Mouse (Mus musculus) monocyte, adult 5-6 weeks (primary cell): Measurements from ENCODE around the gene Sdccag8. TPM values are rescaled to one million over a fixed set of nuclear protein-coding genes. Genes with fewer than 3 reads are reported as not detected.
A peak's percentile ranks its signal among the peaks of the same experiment; 100 is the strongest.

Source experiments
- ATAC-seq: fragments of 153-309, 156-312 bp; replicated peaks from 2 replicates; pipeline ENCODE4 v1.8.0; 2017; ENCODE audit warnings: mild to moderate bottlenecking; ENCODE audit not compliant: low TSS enrichment, insufficient number of reproducible peaks, severe bottlenecking, poor library complexity, low FRiP score
- total RNA-seq: library from RNA; stranded (forward); fragments of 200-1000, 200-491, 200-594 nt; gene quantifications from 3 replicates; pipeline ENCODE4 v1.2.3, GENCODE M21; 2017

Gene Sdccag8
- total RNA-seq, 1 experiment from 2014 or later, result 78.7 TPM

GRCm38 (mm10) chr1:176993141-176994010 lies 178.9 kb downstream of the Sdccag8 start:
- ATAC-seq, result peak; percentile 33; the same call in 1 of the 2 replicates

GRCm38 (mm10) chr1:176994087-176994486 lies 179.6 kb downstream of the Sdccag8 start:
- ATAC-seq, result no peak

DNA sequence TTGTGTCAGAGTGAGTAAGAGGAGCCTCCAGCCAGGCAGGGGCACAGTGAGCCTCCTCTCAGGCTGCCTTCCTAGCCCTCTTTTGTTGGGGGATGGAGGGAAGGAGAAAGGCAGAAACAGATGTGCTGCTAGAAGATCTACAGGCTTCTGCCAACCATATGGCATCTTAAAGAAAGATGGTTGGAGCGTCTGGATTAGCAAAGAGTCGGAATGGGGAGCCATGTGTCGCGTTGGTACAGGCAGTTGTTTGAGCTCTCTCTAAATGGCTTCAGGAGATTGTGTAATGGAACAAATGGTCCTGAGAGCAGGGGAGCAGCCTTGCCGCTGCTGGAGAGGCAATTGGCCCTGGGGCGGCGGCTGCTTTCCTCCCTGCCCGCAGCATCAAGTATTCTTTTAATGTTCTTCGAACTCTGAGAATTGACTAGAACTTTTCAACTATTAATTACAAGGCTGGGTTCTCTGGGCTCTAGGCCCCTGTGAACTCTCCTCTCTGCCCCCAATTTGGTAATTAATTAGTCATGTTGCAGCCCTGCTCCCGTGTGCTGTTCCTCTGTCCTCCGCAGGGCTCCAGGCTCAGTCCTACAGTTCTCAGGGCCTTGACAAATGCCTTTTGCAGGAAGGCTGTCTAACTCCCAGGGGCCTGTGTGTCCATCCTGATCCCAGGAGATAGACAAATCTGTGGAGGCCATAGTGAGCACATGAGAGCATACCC lies 180.4 kb downstream of the Sdccag8 start:
- ATAC-seq, result no peak

- ATAC-seq, result no peak
These were observed 180.9 kb downstream of the Sdccag8 start for GRCm38 (mm10) chr1:176995419-176995775.

DNA sequence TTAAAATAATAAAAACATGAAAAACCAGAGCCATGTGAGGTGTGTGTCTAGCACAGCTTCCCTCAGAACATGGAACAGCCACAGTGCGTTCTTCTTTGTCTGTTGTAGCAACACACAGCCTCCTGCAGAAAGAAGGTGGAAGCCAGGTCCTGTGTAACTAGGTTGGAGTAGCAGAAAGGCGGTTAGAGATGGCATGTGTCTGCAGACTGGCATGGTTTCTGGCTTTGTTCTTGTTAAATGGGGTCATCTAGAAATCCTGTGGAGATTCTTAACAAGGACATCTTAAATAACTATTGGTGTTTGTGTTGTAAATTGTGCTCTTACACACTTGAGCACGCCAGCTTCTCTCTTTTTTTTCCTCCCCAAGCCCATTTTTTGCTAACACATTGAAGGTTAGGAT lies 181.7 kb downstream of the Sdccag8 start:
- ATAC-seq, result no peak

DNA sequence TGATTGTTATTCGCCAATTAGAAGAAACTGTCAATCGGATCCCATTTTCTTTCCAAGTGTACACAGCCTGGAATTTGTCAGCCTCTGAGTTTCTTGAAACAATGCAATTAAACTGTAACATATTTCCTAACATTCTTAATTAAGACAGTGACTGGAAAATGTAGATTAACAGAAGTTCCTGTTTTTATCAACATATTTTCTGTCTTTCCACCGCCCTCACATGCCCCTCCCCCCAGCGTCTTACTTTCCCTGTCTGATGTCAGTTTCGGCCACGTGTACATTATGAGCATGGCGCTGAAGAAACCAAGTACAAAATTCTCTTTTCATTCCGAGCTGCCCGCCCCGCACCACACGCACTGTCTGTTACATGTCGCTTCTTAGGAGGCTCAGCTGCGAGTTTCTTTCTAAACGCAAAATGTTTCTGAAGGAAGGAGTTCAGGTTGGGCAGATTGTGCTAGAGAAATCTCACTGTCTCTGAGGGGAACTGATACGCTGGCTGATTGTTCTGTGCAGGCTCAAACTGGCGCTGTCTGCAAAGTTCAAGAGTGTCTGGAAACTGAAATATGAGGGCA lies 182.3 kb downstream of the Sdccag8 start:
- ATAC-seq, result peak; percentile 38; the same call in 1 of the 2 replicates

DNA sequence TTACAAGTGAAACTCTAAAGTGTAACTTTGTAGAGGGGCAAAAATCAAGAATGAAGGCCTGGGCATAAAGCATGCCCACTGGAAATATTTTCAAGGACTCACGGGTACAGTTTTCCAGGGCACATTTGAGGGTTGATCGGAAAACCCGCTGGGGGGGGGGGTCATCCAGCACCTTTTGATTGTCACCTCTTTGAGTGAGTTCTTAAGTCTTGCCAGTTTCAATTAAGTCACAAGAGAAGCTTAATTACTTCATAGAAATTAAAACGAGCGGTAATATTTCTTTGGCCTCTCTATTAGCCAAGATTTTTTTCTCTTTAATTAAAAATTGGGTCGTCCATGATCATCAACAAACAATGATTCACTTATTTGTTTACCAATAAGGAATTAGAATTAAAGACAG lies 182.8 kb downstream of the Sdccag8 start:
- no peak for ATAC-seq

DNA sequence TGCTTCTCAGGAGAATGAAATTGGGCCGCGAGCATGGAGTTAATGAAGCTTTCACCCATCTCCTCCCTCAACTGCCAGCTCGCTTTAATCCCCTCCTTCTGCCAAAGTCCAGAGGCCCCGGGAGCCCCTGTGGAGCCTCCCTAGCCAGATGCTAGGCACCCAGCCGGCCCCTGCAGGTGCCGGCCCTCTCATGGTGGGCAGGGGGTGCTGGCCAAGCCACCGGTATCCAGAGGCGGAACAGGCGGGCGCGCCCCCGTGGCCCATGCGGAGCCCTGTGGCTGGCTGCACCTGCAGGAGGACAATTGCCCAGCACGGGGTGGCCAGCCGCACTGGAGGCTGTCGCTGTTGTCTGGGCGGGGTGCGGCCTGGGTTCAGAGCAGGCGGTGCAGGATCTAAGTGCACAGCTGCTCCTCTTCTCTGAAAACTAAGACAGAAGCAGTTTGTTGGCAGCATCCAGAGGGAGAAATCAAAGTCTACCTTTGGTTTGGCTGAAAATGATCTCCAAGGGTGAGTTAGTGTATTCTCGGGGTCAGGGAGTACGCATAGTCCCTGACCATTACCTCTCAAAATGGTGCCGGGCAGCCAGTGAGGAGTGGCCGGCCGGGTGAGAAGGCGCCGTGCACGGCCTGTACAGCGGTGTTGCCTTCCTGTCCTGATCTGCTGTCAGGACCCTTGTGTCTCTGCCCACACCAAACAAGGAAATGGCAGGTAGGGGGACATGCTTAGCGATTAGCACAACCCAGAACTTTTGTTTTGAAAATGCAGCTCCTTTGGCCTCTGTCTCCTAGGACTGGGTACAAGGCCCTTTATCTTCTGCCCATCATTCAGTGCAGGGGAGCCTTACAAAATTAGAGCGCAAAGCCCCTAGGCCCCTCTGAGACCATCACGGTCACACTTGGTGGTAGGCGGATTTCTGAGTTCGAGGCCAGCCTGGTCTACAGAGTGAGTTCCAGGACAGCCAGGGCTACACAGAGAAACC lies 183.5 kb downstream of the Sdccag8 start:
- no peak for ATAC-seq

DNA sequence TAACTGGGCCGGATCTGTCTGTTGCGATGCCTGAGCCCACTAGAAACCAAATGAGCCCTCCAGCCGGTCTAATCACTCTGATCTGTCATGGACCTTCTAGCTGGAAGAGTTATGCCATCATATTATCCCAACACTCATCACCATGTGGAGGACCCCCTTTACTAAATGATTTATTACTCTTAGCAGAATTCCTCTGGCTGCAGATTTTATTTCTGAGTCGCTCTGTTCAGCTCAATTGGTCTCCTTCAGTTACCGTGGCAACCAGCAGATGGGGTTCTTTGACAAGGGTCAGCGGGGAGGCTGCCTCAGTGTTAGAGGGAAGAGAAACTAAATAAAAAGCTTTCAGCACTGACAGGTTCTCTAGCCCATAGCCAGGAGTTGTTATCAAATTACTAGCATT lies 184.6 kb downstream of the Sdccag8 start:
- ATAC-seq, result no peak

GRCm38 (mm10) chr1:177002951-177003350 lies 188.5 kb downstream of the Sdccag8 start:
- ATAC-seq, result no peak

DNA sequence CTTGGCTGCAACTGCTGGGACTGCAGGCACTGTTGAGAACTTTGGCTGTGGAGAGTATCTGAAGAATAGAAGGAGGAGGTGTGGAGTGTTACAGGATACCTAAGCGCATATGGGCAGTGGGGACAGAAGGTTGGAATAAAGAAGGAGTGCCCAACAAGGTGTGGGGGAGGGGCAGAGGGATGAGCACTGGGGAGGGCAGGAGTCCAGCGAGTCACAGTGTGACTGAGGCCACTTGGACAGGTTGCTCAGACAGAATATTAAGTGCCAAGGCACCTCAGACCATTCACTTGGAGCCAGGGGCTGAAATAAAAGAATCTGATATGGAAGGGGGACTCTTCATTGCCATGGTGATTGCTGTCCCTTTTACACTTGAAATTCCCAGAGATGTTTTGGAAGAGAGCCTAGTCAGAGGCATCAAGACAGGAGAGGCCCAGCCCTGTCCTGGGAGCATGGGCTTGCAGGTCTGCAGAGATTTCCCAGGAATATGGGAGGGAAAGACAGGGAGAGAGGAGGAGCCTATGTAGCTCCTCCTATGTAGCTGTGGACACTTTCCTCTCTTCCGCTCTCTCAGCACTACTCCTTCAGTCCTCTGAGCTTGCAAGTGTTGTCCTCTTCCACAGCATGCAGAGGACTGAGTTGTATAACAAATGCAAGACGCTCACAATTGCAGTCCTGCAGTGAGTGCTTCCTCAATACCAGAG lies 189.7 kb downstream of the Sdccag8 start:
- no peak for ATAC-seq

GRCm38 (mm10) chr1:177007405-177007804 lies 192.9 kb downstream of the Sdccag8 start:
- ATAC-seq, result no peak

GRCm38 (mm10) chr1:177008777-177009176 lies 194.3 kb downstream of the Sdccag8 start:
- ATAC-seq, result 0 out of 2 replicates have a peak, but pooled peaks have one; percentile 28

DNA sequence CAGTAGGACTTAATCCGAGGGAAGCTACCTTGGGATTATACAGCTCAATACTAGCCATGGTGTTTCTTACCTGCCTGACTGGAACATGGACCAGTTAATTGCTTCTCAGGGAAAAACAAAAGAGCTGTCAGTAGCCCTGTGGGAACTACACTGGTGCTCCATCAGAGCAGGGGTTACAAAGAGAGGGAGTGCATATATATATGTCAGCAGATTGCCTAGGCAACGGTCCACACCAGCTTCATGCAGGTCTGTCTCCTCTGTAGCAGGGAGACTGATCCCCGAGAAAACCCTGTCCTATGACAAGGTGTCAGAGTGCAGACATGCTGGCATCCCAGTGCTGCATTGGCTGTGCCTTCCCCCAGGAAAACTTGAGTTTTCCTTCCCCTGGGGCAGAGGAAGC lies 195.6 kb downstream of the Sdccag8 start:
- no peak for ATAC-seq

- ATAC-seq, result no peak
These were observed 196.3 kb downstream of the Sdccag8 start for GRCm38 (mm10) chr1:177010607-177011302.

- no peak for ATAC-seq
These were observed 197.2 kb downstream of the Sdccag8 start for GRCm38 (mm10) chr1:177011688-177012087.

- no peak for ATAC-seq
These were observed 198.3 kb downstream of the Sdccag8 start for GRCm38 (mm10) chr1:177012774-177013173.
